Mouse (Mus musculus) hindbrain, embryonic 11.5 days (tissue): ENCODE measurements around the gene Nr2f1. TPM values are rescaled to one million over a fixed set of nuclear protein-coding genes. Genes with fewer than 3 reads are reported as not detected.

Experiments
- ATAC-seq: fragments of 200-750 bp; cut with Nextera tagmentation; 2 replicates; pipeline ENCODE4 v1.8.0; 2017; ENCODE audit warnings: mild to moderate bottlenecking, moderate TSS enrichment, moderate library complexity; ENCODE audit not compliant: low FRiP score
- DNase-seq: peaks from one replicate; pipeline ENCODE4 v3.0.0-alpha.2; 2015; ENCODE audit warnings: low spot score
- H3K27ac ChIP-seq: fragments of 300-500 bp; sonication (generic); 2 replicates; pipeline ENCODE4 v1.5.1; 2014; ENCODE audit warnings: mild to moderate bottlenecking, low read depth, low read length
- H3K27me3 ChIP-seq: fragments of 300-500 bp; sonication (generic); 2 replicates; pipeline ENCODE4 v1.6.1; 2014; ENCODE audit warnings: mild to moderate bottlenecking, low read length, moderate library complexity, mixed read lengths; ENCODE audit not compliant: control insufficient read depth, insufficient read depth
- H3K36me3 ChIP-seq: fragments of 300-500 bp; sonication (generic); 2 replicates; pipeline ENCODE4 v1.6.1; 2014; ENCODE audit warnings: mild to moderate bottlenecking, low read length, moderate library complexity, mixed read lengths; ENCODE audit not compliant: control insufficient read depth, insufficient read depth
- H3K4me1 ChIP-seq: fragments of 300-500 bp; sonication (generic); replicated peaks from 2 replicates; pipeline ENCODE4 v1.6.1; 2014; ENCODE audit warnings: low read length, mixed read lengths; ENCODE audit not compliant: control insufficient read depth, insufficient read depth
- H3K4me2 ChIP-seq: fragments of 300-500 bp; sonication (generic); replicated peaks from 2 replicates; pipeline ENCODE4 v1.6.1; 2014; ENCODE audit warnings: mild to moderate bottlenecking, low read depth, low read length
- H3K4me3 ChIP-seq: fragments of 300-500 bp; sonication (generic); 2 replicates; pipeline ENCODE4 v1.5.1; 2014; ENCODE audit warnings: low read depth, low read length
- H3K9ac ChIP-seq: fragments of 300-500 bp; sonication (generic); 2 replicates; pipeline ENCODE4 v1.6.1; 2014; ENCODE audit warnings: low read depth, low read length
- H3K9me3 ChIP-seq: fragments of 300-500 bp; sonication (generic); 2 replicates; pipeline ENCODE4 v1.6.1; 2016; ENCODE audit warnings: low read length; ENCODE audit not compliant: control insufficient read depth
- WGBS: fragments of 180-500 bp; shearing (Covaris S2); extraction: QIAGEN DNeasy Blood & Tissue Kit; methylation state at CpG from one replicate; pipeline ENCODE4 v1.1.7; 2014; 5-methylcytosine and 5-hydroxymethylcytosine counted together
- polyA plus RNA-seq: library from polyadenylated mRNA; unstranded; fragments of >200 nt; fragmentation: Nextera tagmentation; extraction: Ambion mirVana; gene quantifications from 2 replicates; pipeline ENCODE4 v1.2.1, GENCODE M21; 2014

Gene Nr2f1
- polyA plus RNA-seq, 1 experiment from 2014 or later, result 97.2 TPM

DNA sequence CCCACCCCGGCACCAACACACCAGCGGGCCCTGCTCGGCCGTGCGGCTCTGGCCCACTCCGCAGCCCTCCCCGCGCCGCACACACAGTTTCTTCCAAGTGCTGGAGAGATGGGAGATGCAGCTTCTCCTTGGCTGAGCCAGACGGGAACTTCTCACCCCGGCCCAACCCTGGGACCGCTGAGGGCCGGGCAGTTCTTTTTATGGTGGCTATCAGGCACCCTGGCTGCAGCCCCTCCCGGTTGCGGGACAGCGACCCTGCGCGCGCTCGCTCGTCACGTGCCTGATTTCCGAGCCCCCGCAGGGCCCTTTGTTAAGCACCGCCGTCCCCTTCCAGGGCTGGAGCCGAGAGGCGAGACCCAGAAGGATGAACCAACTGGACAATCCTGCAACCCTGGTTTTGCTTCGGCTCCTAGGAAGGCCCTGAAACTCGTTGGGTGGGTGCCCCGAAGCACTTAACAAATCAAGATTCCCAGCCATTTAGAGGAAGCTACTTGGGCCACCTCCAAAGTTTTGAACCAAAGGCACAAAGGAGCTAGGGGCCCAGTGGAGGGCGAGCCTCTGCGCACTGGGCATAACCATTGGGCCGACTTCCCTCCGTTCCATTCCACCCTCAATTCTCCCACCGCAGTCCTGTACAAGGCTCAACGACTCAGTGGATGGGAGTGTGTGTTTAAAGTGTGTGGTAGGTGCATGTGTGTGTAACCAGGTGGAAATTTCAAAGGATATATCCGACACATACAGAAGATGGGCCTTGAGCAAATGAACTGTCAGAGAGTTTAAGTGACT lies 20.1 kb downstream of the Nr2f1 start:
- Histone ChIP-seq H3K9me3 (no peaks in the 10 kb centered on the region), H3K9ac (peak overlapping the region; percentile 71), H3K4me1 (no peaks in the 10 kb centered on the region), H3K4me2 (peak overlapping the region; percentile 58), H3K36me3 (no peaks in the 10 kb centered on the region), H3K27ac (peak overlapping the region; percentile 91), H3K4me3 (peak overlapping the region; percentile 37), H3K27me3 (no peaks in the 10 kb centered on the region; the same call in 1 of the 2 replicates)
- ATAC-seq (peak; percentile 77), DNase-seq (peak; percentile 83)
- 2% methylated on average over 38 of the region's 38 CpGs for WGBS

DNA sequence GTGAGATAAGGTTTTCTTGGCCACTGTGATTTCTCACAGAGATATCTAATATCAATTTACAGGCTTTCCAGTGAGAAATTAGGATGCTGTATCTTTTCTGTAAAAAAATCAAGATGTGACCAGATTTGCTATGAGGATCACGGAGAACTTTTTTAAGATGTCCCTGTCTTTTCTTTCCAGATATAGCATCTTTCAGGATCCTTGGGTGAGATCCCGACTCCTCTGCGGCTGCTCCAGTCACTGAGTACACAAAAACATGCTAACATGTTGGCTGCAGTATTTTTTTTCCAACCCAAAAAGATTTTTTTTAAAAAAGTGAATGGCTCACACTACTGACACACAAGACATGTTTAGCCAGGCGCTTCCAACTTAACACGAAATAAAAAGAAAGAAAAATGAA lies 20.8 kb downstream of the Nr2f1 start:
- whole genome bisulfite sequencing, result 4% methylated on average over 5 of the region's 5 CpGs
- Histone ChIP-seq H3K9me3 (no peaks in the 10 kb centered on the region), H3K27ac (peak overlapping the region; percentile 91), H3K36me3 (no peaks in the 10 kb centered on the region), H3K9ac (peak overlapping the region; percentile 71), H3K4me3 (peak overlapping the region; percentile 37), H3K4me1 (no peaks in the 10 kb centered on the region), H3K27me3 (peaks cover 5% of the 10 kb centered on the region; the same call in 1 of the 2 replicates), H3K4me2 (peak overlapping the region; percentile 58)
- ATAC-seq (no peak), DNase-seq (no peak)

DNA sequence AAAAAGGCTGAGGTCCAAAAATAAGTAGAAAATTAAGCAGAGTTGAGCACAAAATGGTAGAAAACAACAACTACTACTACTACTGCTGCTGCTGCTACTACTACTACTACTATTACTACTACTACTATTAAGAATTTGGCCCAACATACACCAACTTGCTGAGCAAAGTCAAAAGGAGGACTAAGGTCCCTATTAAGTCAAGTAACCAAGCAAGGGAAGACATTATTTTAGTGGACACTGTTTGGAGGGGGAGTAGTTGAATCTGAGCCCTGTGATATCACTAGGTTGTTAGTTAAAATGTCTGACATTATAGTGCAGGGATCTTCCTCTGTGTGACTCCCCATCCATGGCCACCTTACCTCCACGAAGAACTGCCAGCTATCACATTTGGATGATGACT lies 21.5 kb downstream of the Nr2f1 start:
- Histone ChIP-seq H3K27me3 (peaks cover 5% of the 10 kb centered on the region; the same call in 1 of the 2 replicates), H3K4me2 (peak overlapping the region; percentile 24), H3K9me3 (no peaks in the 10 kb centered on the region), H3K27ac (peak overlapping the region; percentile 55), H3K36me3 (no peaks in the 10 kb centered on the region), H3K9ac (peak overlapping the region; percentile 40; the same call in 1 of the 2 replicates), H3K4me3 (peak overlapping the region; percentile 19), H3K4me1 (no peaks in the 10 kb centered on the region)
- DNase-seq, result peak; percentile 51
- 5% methylated on average over 1 of the region's 1 CpGs for WGBS
- ATAC-seq, result no peak

DNA sequence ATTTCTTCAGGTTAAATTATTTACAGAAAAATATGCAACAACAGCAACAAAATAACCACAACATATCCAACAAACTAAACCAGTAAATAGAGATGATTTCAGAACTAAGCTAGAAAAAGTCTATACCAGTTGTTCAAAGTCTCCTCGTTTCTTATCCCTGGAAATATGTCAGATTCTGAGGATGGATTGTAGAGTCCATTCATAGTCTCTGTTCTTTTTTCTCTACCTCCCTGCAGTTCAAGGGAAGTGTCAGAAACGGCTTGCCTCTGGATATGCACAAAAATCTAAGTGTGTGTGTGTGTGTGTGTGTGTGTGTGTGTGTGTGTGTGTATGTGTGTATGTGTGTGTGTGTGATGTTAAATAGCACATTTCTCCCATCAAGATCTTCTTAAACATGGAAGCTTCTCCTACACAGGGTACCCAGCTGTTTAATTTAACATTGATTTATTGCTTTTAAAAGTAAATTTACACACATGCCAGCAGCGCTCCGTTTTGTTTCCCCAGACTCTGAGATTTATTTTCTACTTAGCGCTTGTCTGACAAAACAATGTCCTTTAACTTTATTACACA lies 22.1 kb downstream of the Nr2f1 start:
- H3K27ac ChIP-seq, result peak overlapping the region; percentile 55; the same call in 1 of the 2 replicates
- peak overlapping the region; percentile 24 for H3K4me2 ChIP-seq
- no peaks in the 10 kb centered on the region for H3K4me1 ChIP-seq
- H3K27me3 ChIP-seq, result peaks cover 10% of the 10 kb centered on the region; the same call in 1 of the 2 replicates
- peak overlapping the region; percentile 40; the same call in 1 of the 2 replicates for H3K9ac ChIP-seq
- ATAC-seq (no peak), DNase-seq (peak; percentile 44)
- 13% methylated on average over 5 of the region's 5 CpGs for WGBS
- no peaks in the 10 kb centered on the region for H3K36me3 ChIP-seq
- peak overlapping the region; percentile 19 for H3K4me3 ChIP-seq
- no peaks in the 10 kb centered on the region for H3K9me3 ChIP-seq

DNA sequence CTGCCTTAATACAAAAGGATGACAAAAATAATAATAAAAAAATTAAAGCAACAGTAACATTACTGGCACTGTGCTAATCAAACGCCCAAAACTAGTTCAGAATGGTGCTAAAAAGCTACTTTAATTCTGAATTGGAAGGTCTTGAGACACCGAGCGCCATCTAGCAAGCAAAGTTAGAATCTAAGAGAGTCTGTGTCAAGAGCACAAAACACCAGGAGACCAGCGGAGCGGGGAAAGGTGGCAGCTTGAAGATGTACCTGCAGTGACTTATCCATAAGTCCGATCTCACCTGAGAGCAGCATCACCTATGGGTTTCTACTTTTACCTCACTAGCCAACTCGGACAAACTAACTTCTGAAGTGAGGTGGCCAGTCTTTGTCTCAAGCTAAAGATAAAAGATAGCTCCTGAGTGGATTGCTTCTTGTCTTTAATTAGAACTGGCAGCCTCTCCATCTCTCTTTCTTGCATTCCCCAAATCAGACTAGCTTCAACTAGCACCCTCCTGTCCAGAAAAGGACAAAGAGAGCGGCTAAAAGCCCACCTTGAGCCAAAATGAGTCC lies 23.7 kb downstream of the Nr2f1 start:
- H3K4me2 ChIP-seq, result peak overlapping the region; percentile 41
- H3K36me3 ChIP-seq, result no peaks in the 10 kb centered on the region
- peak overlapping the region; percentile 48 for H3K9ac ChIP-seq
- peak; percentile 66 for DNase-seq
- H3K9me3 ChIP-seq, result no peaks in the 10 kb centered on the region
- WGBS, result under 1% methylated on average over 8 of the region's 8 CpGs
- H3K4me1 ChIP-seq, result no peaks in the 10 kb centered on the region
- H3K27me3 ChIP-seq, result peaks cover 12% of the 10 kb centered on the region; the same call in 1 of the 2 replicates
- H3K4me3 ChIP-seq, result peak overlapping the region; percentile 18; the same call in 1 of the 2 replicates
- ATAC-seq, result no peak
- H3K27ac ChIP-seq, result peak overlapping the region; percentile 61; the same call in 1 of the 2 replicates

DNA sequence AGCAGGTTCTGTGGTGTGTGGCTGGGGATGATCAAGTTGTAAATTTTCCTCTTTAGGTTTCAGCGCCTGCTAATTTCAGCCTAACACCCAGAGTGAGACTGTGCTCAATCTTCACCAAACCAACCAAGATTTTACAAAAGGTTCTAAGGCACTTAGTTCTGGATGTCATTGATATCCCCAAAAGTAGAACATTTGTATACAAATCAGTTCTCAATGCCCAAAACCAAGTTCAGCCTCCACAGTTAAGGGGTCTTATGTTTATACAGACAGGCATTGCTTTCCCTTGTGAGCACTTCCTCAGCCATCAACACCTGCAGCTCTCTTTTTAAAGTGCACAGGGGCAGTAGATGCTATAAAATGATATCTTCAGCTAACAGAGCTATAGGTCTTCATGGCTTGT lies 24.7 kb downstream of the Nr2f1 start:
- DNase-seq (peak; percentile 20), ATAC-seq (no peak)
- WGBS, result 30% methylated on average over 1 of the region's 1 CpGs
- no peaks in the 10 kb centered on the region for H3K36me3 ChIP-seq
- H3K4me1 ChIP-seq, result no peaks in the 10 kb centered on the region
- H3K4me3 ChIP-seq, result no peak overlapping the region
- H3K9ac ChIP-seq, result no peak overlapping the region
- no peak overlapping the region for H3K4me2 ChIP-seq
- no peak overlapping the region for H3K27ac ChIP-seq
- no peaks in the 10 kb centered on the region for H3K9me3 ChIP-seq
- H3K27me3 ChIP-seq, result peaks cover 12% of the 10 kb centered on the region; the same call in 1 of the 2 replicates

DNA sequence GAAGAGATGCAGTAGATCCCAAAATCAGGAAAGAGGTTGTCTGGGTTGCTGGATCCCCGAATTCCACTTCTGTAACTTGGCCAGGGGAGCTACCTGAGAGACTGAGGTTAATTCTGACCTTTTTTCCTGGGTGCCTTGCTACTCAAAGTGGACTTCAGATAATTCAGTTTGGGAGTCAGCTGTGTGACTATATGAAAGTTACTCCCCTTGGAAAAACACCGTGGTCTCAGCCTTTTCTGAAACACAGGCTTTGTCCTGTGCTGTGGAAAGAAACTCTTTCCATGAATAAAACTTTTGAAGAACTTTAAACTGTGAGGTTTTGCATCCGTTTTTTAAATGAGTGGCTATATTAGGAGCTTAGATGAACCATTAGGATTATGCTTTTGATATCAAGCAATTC lies 25.4 kb downstream of the Nr2f1 start:
- H3K9me3 ChIP-seq, result no peaks in the 10 kb centered on the region
- H3K27ac ChIP-seq, result no peak overlapping the region
- ATAC-seq (no peak), DNase-seq (peak; percentile 14)
- no peak overlapping the region for H3K4me2 ChIP-seq
- H3K27me3 ChIP-seq, result peaks cover 14% of the 10 kb centered on the region; the same call in 1 of the 2 replicates
- H3K36me3 ChIP-seq, result no peaks in the 10 kb centered on the region
- no peaks in the 10 kb centered on the region for H3K4me1 ChIP-seq
- H3K9ac ChIP-seq, result no peak overlapping the region
- no peak overlapping the region for H3K4me3 ChIP-seq
- WGBS, result 8% methylated on average over 3 of the region's 3 CpGs

DNA sequence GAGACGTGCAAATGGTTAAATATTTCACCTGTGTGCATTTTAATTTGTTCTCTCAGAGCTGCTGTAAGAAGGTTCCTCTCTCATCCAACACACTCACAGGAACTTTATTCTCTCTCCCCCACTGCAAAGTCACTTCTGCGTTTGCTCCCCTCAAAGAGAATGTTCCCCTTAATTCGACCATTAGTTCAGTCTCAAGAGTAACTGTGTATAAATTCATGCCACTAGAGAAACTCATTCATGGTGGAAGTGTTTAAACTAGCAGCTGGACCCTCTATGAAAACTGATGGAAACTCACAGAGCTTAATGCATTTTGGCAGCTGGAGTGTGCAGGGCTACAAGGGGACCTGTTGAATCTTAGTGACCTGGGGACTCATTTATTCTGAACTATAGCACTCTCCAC lies 26.7 kb downstream of the Nr2f1 start:
- H3K4me2 ChIP-seq, result no peak overlapping the region
- no peaks in the 10 kb centered on the region for H3K9me3 ChIP-seq
- H3K36me3 ChIP-seq, result no peaks in the 10 kb centered on the region
- H3K27me3 ChIP-seq, result peaks cover 14% of the 10 kb centered on the region; the same call in 1 of the 2 replicates
- no peak overlapping the region for H3K27ac ChIP-seq
- H3K9ac ChIP-seq, result no peak overlapping the region
- 6% methylated on average over 3 of the region's 3 CpGs for WGBS
- no peak for ATAC-seq
- no peak overlapping the region for H3K4me3 ChIP-seq
- H3K4me1 ChIP-seq, result no peaks in the 10 kb centered on the region
- peak; percentile 27 for DNase-seq
